Mouse (Mus musculus): Measurements from ENCODE around the gene Pias1.

The Pias1 gene

GRCm38 (mm10) chr9:62858266-62859019 is 129.3 kb downstream of the Pias1 start:
- no peak for DNase-seq (ENCODE audit: inconsistent age in 2 of 2, low spot score in 1 of 2)

DNA sequence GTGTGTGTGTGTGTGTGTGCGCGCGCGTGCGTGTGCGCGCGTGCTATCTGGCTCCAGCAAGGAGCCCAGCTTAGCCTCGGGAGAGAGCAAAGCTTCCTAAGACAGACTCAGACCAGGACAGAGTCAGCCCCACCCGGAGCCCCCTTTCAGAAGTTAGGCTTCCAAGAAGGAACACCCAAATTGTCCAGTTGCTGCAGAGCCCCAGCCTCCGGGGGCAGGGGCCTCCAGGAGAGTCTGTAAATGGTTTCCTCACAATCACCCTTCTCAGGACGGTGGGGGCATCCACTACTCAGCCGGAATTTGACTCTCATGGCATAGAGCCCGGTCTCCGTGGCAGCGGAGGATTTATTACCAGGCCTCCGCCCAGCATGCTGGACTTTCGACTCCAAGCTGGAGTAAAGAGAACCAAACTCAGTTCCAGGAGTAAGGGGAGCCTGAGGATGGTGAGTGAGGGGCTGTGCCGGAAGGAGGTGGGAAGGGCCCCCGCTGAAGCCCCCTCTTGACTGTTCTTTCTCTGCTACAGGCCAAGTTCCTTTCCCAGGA is 129.9 kb downstream of the Pias1 start, which contains the start of gene Calml4:
Gene Calml4, plus strand, starts transcription at position 362 of the 543 bp plus-strand sequence.
- DNase-seq (ENCODE audit: inconsistent age in 2 of 2, low spot score in 1 of 2) = peak; percentile 83 to 92

GRCm38 (mm10) chr9:62857216-62857615 is 130.5 kb downstream of the Pias1 start:
- DNase-seq (ENCODE audit: inconsistent age in 2 of 2, low spot score in 1 of 2) = peak; percentile 15 to 57

GRCm38 (mm10) chr9:62854483-62854882 is 133.2 kb downstream of the Pias1 start:
- DNase-seq (ENCODE audit: inconsistent age in 2 of 2, low spot score in 1 of 2) = peak in 1 of 2 experiments; percentile 29

DNA sequence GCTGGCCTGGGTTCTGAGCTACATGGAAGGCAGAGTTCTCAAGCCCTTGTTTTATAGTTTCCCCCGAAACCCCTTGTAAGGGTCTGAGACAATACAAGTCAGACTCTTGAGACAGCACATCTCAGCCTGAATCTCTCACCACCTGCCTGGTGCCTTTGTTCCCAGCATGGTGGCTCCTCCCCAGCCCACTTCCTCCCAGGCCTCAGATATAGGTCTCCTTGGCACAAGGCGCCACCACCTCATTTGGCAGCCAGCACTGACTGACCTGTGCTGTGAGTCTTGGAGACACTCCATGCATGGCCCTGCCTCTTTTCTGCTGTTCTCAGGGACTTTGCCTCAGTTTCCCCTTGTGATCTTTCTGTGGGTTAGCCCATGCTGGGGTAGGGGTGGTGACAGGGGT is 136.2 kb downstream of the Pias1 start:
- no peak for DNase-seq (ENCODE audit: inconsistent age in 2 of 2, low spot score in 1 of 2)

GRCm38 (mm10) chr9:62848641-62849040 is 139.1 kb downstream of the Pias1 start:
- peak in 1 of 2 experiments; percentile 53 for DNase-seq (ENCODE audit: inconsistent age in 2 of 2, low spot score in 1 of 2)

GRCm38 (mm10) chr9:62847694-62848093 is 140.0 kb downstream of the Pias1 start:
- DNase-seq (ENCODE audit: inconsistent age in 2 of 2, low spot score in 1 of 2) = peak; percentile 83 to 95

- DNase-seq (ENCODE audit: inconsistent age in 2 of 2, low spot score in 1 of 2) = no peak
Measured at GRCm38 (mm10) chr9:62844461-62844860, 143.3 kb downstream of the Pias1 start.

- DNase-seq (ENCODE audit: inconsistent age in 2 of 2, low spot score in 1 of 2) = no peak
Measured at GRCm38 (mm10) chr9:62843356-62844024, 144.2 kb downstream of the Pias1 start.

DNA sequence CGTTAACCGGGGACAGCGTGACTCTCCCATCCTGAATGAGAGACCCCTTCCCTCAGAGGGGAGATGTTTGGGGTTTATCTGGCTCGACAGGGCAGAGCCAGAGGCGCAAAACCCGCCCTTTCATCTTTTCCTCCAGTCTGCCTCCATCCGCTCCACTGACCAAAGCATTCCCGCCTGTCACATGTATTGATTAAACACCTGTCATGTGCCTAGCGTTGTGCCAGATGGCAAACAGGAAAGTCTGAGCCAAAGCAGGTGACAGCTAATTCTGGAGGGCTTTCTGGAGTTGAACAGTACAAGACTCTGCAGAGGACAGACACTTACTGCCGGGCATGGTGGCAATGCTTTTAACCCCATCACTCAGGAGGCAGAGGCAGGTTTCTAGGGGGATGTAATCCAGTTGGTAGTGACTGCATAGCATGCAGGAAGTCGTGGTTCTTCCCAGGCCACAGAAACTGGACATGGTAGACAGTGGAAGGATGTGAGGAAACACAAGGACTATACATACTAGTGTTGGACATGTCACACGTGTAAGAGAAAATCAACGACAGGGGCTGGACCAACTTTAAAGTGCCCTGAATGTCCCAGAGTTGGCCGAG is 148.5 kb downstream of the Pias1 start:
- no peak for DNase-seq (ENCODE audit: inconsistent age in 2 of 2, low spot score in 1 of 2)

- peak; percentile 85 to 91 for DNase-seq (ENCODE audit: inconsistent age in 2 of 2, low spot score in 1 of 2)
Measured at GRCm38 (mm10) chr9:62838506-62839171, 149.1 kb downstream of the Pias1 start, which contains the start of gene Cln6. Gene Cln6, plus strand, starts transcription at chr9:62838785.

- DNase-seq (ENCODE audit: inconsistent age in 2 of 2, low spot score in 1 of 2) = no peak
Measured at GRCm38 (mm10) chr9:62838146-62838505, 149.6 kb downstream of the Pias1 start.

DNA sequence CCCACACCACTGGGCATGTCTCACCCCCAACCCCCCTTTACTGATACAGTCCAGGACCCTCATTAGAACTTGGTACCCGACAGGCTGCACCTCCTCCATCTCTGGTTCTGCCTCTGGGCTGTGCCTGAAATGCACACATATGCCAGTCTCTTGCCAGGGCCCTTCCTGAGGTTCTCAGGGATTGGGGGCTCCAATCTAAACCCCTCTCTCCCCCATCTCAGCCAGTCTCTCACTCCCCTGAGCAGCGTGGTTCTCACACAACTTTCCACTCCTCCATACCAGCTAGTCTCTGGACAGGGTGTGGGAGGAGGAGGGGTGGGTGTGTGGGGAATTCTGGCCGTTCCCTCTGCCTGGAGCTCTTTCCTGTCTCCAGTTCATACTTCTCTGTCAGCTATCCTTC is 150.1 kb downstream of the Pias1 start:
- peak in 1 of 2 experiments; percentile 42 for DNase-seq (ENCODE audit: inconsistent age in 2 of 2, low spot score in 1 of 2)

DNA sequence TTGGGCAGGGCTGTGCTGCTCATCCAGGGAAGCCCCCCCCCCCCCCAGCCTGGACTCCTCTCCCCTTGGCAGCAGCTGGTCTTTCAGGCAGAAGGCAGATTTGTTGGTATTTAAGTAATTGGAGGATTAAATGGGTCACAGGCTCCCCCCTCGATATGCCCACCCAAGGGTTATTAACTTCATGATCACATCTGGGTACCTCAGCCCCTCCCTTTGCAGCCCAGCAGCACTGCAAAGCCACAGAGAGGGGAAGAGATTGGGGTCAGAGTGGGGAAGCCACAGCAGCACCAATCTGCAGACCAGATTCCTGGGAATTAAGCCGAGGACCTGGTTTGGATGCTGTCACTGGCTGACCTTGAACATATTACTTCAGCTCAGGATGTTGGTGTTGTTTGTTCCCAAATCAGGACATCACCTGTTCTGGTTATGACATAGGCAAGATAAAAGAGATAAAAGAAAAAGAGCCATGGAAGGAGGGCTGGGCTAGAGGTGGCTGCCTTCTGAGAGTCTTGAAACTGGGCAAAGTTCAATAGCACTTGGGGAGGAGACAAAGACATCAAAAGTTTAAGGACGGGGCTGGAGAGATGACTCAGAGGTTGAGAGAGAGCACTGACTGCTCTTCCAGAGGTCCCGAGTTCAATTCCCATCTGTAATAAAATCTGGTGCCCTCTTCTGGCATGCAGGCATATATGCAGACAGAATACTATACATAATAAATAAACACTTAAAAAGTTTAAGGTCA is 151.8 kb downstream of the Pias1 start:
- no peak for DNase-seq (ENCODE audit: inconsistent age in 2 of 2, low spot score in 1 of 2)

DNA sequence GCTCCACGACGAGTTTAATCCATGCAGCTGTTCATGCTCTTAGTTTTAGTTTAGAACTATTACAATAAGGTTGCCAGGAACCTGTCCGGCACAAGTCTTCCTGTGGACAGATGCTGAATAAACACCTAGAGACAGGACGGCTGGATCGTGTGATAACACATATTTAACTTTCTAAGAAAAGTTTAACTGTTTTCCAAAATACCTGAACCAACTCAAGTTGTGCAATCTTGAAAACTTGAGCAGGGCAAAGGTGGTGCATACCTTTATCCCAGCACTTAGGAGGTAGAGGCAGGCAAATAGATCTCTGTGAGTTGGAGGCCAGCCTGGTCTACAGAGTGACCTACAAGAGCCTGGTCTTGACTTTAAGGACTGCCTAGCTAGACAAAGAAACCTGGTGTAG is 152.8 kb downstream of the Pias1 start:
- DNase-seq (ENCODE audit: inconsistent age in 2 of 2, low spot score in 1 of 2) = no peak

DNA sequence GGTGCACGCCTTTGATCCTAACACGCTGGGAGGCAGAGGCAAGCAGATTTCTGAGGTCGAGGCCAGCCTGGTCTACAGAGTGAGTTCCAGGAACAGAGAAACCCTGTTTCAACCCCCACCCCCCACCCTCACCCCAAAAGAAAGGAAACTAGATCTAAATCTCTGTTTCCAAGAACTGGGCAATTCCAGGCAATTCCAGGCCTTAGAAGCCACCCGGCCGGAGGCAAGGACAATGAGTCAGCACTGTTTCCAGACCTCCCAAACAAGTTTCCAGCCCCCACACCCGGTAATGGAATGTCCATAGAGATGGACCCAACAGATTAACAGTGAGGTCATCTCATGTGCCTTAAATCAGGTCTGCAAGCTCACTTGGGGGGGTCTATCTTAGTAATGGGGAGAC is 157.8 kb downstream of the Pias1 start:
- DNase-seq (ENCODE audit: inconsistent age in 2 of 2, low spot score in 1 of 2) = no peak

- DNase-seq (ENCODE audit: inconsistent age in 2 of 2, low spot score in 1 of 2) = peak; percentile 99
Measured at GRCm38 (mm10) chr9:62828662-62829086, 159.1 kb downstream of the Pias1 start.
